Mouse (Mus musculus) ZHBTc4 (cell line): ENCODE results near the gene Vti1a.

Source experiments
- DNase-seq: peaks from one replicate; pipeline ENCODE4 v3.0.0-alpha.2; 2011; ENCODE audit warnings: low read depth, low spot score

Gene Vti1a

GRCm38 (mm10) chr19:55378884-55379283, 62.8 kb downstream of the Vti1a start:
- DNase-seq: no peak

GRCm38 (mm10) chr19:55380764-55381163, 64.7 kb downstream of the Vti1a start:
- DNase-seq: peak; percentile 35

GRCm38 (mm10) chr19:55381343-55381742, 65.2 kb downstream of the Vti1a start:
- DNase-seq: no peak

DNA sequence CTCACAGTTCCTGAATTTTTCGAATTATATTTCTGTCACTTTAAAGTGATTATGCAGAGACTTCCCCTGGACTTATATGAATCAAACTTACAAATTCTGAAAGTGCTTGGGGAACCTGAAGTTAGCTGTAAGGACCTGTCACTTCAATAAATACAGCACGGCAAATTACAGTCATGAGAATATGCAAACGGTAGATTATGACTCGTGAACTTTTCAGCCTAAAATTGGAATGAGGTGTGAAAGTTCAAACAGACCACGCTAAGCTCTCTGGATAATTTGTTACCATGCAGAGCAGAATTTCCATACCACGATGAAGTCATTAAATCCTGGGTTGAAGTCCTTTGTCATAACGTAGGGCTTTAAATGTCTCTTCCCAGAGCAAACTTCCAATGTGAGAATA, 66.7 kb downstream of the Vti1a start:
- no peak for DNase-seq

DNA sequence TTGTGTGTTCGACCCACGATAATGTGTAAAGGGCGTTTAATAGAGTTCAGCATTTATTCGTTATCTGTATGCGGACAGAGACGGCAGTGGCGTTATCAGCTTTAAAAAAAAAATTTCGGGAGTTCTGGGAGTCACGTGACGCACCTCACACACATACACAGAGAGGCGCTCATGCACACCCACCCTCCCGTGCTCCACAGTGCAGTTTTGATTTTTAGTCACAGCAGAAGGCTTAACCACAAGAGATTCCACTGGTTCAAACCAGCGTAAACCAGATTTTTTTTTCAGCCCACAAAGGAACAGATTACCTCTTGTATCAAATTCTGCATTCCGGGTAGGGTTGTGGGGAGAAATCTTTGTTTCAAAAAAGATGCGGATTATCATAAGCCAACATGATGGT, 68.5 kb downstream of the Vti1a start:
- DNase-seq: peak; percentile 18

GRCm38 (mm10) chr19:55389019-55389418, 72.9 kb downstream of the Vti1a start:
- DNase-seq: no peak

DNA sequence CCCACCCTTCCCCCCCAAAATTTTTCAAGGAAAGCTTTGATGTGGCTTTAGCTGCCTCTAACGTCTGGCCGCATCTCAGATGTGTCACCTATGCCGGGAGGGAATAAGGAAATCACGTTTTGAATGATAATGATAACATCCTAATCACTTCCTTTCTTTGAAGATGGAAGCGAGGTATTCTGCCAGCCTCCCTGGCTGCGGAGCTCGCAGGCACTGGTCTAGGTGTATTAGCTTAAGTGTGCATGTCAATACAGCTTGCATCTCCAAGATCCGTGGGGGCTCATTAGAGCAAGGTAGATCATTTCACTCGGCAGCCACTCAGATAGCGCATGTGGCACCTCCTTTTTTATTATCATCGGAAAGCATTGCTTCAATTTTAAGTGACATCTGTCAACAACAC, 74.2 kb downstream of the Vti1a start:
- peak; percentile 6 for DNase-seq

GRCm38 (mm10) chr19:55401638-55402037, 85.5 kb downstream of the Vti1a start:
- no peak for DNase-seq

GRCm38 (mm10) chr19:55408486-55408885, 92.4 kb downstream of the Vti1a start:
- no peak for DNase-seq

GRCm38 (mm10) chr19:55411415-55411814, 95.3 kb downstream of the Vti1a start:
- DNase-seq: no peak

DNA sequence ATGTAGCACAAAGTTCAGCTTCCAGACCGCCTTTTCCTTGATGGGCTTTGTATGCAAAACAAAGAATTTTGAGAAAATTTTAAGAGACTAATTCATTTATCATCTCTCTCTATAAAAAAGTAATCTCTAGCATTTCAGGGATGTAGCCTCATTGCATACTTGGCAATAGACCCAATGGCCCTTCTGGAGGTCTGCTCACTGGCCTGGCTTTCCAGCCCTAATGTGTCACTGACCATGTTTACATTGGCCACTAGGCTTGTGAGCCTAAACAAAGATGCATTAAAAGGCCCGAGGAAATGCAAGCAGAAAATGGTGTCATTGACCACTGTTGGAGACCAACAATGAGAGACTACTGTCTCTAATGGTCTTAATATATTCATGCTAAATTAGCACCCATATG, 95.8 kb downstream of the Vti1a start:
- no peak for DNase-seq

DNA sequence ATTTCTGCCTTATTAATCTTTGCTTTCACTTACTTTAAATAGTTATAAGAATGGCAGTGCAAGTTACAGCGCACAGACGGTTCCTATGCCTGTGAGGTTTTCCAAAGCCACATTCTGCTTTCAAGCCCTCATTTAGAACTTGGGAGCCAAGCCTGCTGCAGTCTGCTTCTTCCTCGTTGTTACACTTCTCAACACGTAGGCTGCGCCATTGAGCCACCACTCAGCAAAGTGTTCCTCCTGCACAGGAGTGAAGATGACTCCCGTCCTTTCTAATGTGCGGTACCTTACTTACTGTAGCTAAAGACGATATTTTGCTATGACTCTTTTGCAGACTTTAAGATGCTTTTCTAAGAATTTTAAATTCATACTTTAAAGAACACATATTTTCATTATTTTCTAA, 98.0 kb downstream of the Vti1a start:
- DNase-seq: peak; percentile 70

GRCm38 (mm10) chr19:55418756-55419155, 102.7 kb downstream of the Vti1a start:
- peak; percentile 74 for DNase-seq

- DNase-seq: no peak
Measured at GRCm38 (mm10) chr19:55419961-55420360, 103.9 kb downstream of the Vti1a start.

- peak; percentile 14 for DNase-seq
Measured at GRCm38 (mm10) chr19:55421816-55422215, 105.7 kb downstream of the Vti1a start.

DNA sequence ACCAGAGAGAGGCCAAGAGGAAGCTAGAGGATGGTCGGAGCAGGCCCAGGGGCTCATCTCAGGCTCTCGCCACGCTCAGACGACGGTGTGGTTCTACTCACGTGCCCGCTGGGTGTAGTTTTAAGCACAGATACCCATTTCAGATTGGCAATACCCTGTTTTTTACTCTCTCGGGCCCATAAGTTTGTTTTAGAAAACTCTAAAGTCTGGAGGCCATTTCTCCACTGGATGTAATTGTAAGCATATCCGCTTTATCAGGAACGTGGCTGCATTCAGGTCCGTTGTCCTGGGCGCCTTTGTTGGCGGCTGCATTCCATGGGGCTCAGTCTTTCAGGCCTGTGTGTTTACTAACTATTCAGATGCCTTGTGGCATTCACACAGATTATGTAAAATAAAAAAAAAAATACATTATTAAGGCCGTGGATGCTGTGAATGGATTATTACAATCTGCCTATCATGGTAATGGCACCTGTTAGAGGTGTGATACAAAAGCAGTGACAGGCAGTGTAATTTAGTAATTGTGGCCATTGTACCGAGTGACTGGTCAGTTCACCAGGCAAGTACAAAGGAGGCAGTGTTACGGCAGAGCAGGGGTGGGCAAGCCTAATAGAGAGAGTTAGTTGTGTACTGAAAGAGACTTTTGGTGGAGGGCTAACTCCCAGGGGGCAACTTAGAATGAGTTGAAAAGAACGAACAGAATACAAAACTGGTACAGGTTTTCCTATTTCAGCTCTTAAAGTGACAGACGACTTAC, 106.4 kb downstream of the Vti1a start:
- no peak for DNase-seq

- DNase-seq: no peak
Measured at GRCm38 (mm10) chr19:55423065-55423716, 107.1 kb downstream of the Vti1a start.

- DNase-seq: peak; percentile 12
Measured at GRCm38 (mm10) chr19:55423952-55424351, 107.9 kb downstream of the Vti1a start.

- no peak for DNase-seq
Measured at GRCm38 (mm10) chr19:55424507-55424906, 108.4 kb downstream of the Vti1a start.

- DNase-seq: no peak
Measured at GRCm38 (mm10) chr19:55440306-55440705, 124.2 kb downstream of the Vti1a start.

- DNase-seq: no peak
Measured at GRCm38 (mm10) chr19:55443618-55444017, 127.5 kb downstream of the Vti1a start.

DNA sequence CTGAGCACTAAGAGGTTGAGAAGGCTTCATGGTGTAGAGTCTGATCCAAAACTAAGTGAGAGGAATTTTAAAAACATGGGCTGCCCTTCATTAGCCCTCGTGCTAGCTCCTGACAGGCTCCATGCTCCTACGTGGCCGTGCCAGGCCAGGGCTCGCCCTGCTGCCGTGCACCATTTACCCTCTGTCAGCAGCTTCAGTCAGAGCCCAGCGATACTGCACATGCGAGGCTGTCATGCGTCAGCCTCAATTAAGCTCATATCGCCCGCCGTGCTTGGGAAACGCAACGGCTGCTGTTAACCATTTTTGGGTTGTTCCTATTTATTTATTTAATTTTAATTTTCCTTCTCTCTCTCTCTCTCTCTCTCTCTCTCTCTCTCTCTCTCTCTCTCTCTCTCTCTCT, 133.0 kb downstream of the Vti1a start:
- DNase-seq: no peak

DNA sequence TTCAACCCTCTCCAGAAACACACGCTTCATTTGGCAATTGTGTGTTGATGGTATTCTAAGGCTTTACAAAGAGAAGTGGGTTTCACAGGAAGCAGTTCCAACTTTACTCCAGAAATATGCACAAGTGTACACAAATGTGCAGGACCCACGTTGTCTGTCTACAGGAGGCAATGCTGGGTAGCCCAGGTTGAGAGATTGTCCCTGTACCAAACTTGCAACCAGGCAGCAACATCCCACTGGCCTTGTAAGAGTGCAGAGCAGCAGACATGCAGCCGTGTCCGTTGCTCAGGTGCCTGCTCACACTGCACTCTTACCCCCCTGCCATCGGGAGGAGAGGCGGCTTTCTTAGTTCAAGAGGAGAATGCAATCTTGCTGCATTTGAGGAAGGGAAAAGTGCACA, 133.4 kb downstream of the Vti1a start:
- DNase-seq: no peak
